Mouse (Mus musculus) stomach, embryonic 14.5 days (tissue): ENCODE data around the gene Engase. TPM values are rescaled to one million over a fixed set of nuclear protein-coding genes. Genes with fewer than 3 reads are reported as not detected.

Source experiments
- ATAC-seq: fragments of 200-750 bp; cut with Nextera tagmentation; 2 replicates; pipeline ENCODE4 v1.8.0; 2017; ENCODE audit warnings: low read depth, moderate TSS enrichment; ENCODE audit not compliant: insufficient number of reproducible peaks, insufficient read depth, low FRiP score
- H3K27ac ChIP-seq: fragments of 300-500 bp; sonication (generic); 2 replicates; pipeline ENCODE4 v1.5.1; 2014; ENCODE audit warnings: mild to moderate bottlenecking, low read length, moderate library complexity, mixed read lengths
- H3K27me3 ChIP-seq: fragments of 300-500 bp; sonication (generic); 2 replicates; pipeline ENCODE4 v1.6.1; 2014; ENCODE audit warnings: low read length, control low read depth, mixed read lengths; ENCODE audit not compliant: control insufficient read depth, insufficient read depth
- H3K36me3 ChIP-seq: fragments of 300-500 bp; sonication (generic); 2 replicates; pipeline ENCODE4 v1.6.1; 2014; ENCODE audit warnings: mild to moderate bottlenecking, control low read depth, low read length, moderate library complexity, mixed read lengths; ENCODE audit not compliant: control insufficient read depth, insufficient read depth
- H3K4me1 ChIP-seq: fragments of 300-500 bp; sonication (generic); 2 replicates; pipeline ENCODE4 v1.6.1; 2014; ENCODE audit warnings: low read length, control low read depth, mixed read lengths; ENCODE audit not compliant: control insufficient read depth, insufficient read depth
- H3K4me2 ChIP-seq: fragments of 300-500 bp; sonication (generic); replicated peaks from 2 replicates; pipeline ENCODE4 v1.6.1; 2014; ENCODE audit warnings: low read depth, low read length, control low read depth
- H3K4me3 ChIP-seq: fragments of 300-500 bp; sonication (generic); 2 replicates; pipeline ENCODE4 v1.5.1; 2014; ENCODE audit warnings: low read depth, low read length, control low read depth
- H3K9ac ChIP-seq: fragments of 300-500 bp; sonication (generic); replicated peaks from 2 replicates; pipeline ENCODE4 v1.6.1; 2014; ENCODE audit warnings: low read depth, mild to moderate bottlenecking, control low read depth, low read length, moderate library complexity, mixed read lengths
- H3K9me3 ChIP-seq: fragments of 300-500 bp; sonication (generic); 2 replicates; pipeline ENCODE4 v1.6.1; 2016; ENCODE audit warnings: low read depth, low read length, control low read depth; ENCODE audit not compliant: control insufficient read depth
- WGBS: fragments of 180-500 bp; shearing (Covaris S2); extraction: QIAGEN DNeasy Blood & Tissue Kit; methylation state at CpG from one replicate; pipeline ENCODE4 v1.1.7; 2014; 5-methylcytosine and 5-hydroxymethylcytosine counted together
- polyA plus RNA-seq: library from polyadenylated mRNA; unstranded; fragments of >200 nt; fragmentation: Nextera tagmentation; extraction: Ambion mirVana; gene quantifications from 2 replicates; pipeline ENCODE4 v1.2.1, GENCODE M21; 2014

Gene Engase
- 5.2 and 7.0 TPM in 2 replicates for polyA plus RNA-seq

DNA sequence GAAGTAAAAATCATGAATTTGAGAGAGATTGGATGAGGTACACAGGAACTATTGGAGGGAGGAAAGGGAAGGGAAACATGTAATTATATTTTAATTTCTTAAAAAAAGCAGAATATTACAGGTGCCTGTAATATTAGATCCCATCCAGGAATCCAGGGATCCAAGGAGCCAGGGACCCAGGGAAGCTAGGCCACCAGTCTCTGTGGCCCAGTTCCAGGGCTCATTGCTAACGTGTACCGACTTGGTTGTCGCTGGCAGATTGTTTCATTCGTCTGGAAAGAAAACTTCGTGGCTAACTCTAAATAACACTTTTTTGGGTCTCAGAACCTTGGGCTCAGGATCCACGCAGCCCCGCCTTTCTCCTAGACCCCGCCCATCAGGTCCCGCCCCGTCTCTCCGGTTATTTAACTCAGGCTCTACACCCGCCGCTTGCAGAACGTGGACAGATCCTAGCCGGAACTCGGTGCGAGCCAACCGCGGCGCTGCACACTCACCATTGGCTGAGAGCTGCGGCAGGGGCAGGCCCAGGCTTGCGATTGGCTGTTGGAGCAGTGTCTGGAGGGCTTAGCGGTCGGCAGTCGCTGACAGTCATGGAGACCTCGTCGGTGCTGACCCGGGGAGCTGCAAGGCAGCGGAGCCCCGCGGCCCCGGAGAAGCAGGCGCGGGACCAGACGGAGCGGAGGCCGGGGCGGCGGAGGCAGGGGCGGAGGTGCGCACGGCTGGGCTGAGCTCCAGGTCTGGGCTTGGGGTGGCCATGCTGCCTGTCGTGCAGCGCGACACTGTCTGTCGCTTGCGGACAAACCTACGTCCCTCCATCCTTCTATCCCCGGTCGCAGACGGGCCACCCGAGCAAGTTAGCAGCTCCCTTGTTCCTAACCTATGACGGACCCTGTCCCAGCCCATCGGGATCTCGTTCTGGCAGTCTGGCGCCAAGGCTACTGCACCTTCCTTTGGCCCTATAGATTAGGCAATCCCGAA lies at the start of gene Engase:
Gene Engase (plus strand): TSS at position 434 of the 978 bp plus-strand sequence.
- Histone ChIP-seq H3K36me3 (no peaks in the 10 kb centered on the region; the same call in 1 of the 2 replicates), H3K4me1 (0 out of 2 replicates have a peak, but pooled peaks cover 3% of the 10 kb centered on the region), H3K9ac (peak within 1 kb of the TSS; percentile 57; the same call in 1 of the 2 replicates), H3K4me2 (peak within 1 kb of the TSS; percentile 95), H3K27ac (no peak within 1 kb of the TSS), H3K4me3 (peak within 1 kb of the TSS; percentile 76), H3K9me3 (no peaks in the 10 kb centered on the region), H3K27me3 (no peaks in the 10 kb centered on the region)
- ATAC-seq, result peak; percentile 100
- under 1% methylated on average over 57 of the region's 57 CpGs for WGBS

DNA sequence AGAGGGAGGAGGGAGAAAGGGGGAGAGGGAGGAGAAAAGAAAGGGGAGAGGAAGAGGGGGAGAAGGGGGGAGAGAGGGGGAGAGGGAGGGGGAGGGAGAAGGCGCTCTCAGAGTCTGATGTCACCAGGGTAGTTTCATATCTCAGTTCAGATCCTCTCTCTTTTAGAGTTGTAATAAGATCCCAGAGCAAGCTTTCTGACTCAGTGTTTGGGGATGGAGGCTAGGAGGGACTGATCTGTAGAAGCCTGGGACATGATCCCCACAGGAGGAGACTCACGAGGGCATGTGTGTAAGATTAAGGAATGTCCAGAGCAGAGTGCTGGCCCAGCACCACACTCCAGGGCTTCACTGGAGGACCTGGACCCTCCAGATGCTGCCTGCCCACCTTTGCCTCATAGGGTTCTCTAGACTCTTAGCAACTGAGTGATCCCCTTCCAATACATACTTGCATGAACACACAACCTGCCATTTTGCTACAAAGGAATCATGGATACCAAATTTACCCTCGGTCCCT lies 49.3 kb upstream of the Engase start:
- Histone ChIP-seq H3K9ac (no peak overlapping the region), H3K4me3 (peak overlapping the region; percentile 38), H3K27ac (peak overlapping the region; percentile 85), H3K27me3 (no peaks in the 10 kb centered on the region), H3K4me1 (peaks cover 45% of the 10 kb centered on the region), H3K4me2 (peak overlapping the region; percentile 53), H3K36me3 (no peaks in the 10 kb centered on the region), H3K9me3 (no peaks in the 10 kb centered on the region)
- ATAC-seq, result no peak
- WGBS, result 27% methylated on average over 3 of the region's 3 CpGs

DNA sequence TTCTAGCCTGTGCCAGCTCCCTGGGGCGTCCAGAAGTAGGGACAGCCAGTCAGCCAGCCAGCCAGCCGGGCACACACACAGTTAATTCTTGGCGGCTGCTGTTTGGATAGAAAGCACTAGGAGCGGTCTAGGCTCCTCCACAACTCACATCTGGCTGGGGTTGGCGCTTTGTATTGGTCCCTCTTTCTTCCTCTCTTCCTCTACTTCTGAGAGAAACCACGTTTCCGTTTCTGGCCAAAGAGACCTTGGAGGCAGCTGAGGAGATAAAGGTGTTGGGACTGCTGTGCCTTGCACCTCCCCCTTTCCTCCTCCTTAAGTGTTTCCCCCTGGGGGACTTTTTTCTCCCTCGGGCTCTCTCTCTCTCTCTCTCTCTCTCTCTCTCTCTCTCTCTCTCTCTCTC lies 48.6 kb upstream of the Engase start, which contains the start of gene C1qtnf1:
Gene C1qtnf1 (plus strand): TSS at position 218 of the 400 bp plus-strand sequence.
- H3K4me3 ChIP-seq, result peak within 1 kb of the TSS; percentile 38
- 0 out of 2 replicates have a peak, but pooled peaks have one; percentile 29 for ATAC-seq

DNA sequence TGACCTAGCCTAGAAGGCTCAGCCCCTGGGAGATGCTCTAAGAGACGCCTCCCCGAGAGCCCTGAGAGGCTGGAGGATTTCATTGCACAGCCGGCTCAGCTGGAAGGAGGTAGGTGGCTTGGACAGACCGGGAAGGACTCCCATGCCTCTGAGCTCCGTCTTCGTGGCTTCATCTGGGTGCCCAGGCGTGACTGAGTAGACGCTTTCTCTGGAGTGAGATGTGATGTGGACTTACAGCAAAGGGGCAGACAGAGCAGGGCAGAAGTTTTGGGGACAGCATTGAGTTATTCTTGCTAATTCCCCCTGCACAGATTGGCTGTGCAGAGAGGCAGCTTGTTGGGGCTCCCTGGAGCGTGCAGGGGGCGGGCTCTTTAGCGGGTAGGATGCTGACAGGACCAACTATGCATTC lies 48.2 kb upstream of the Engase start:
- whole genome bisulfite sequencing, result 4% methylated on average over 11 of the region's 11 CpGs
- Histone ChIP-seq H3K4me1 (peaks cover 51% of the 10 kb centered on the region), H3K27ac (peak overlapping the region; percentile 85)

More for the DNA sequence above, 48.6 kb upstream of the Engase start, which contains the start of gene C1qtnf1:
- H3K27me3 ChIP-seq, result no peaks in the 10 kb centered on the region
- H3K4me1 ChIP-seq, result peaks cover 48% of the 10 kb centered on the region
- peak within 1 kb of the TSS; percentile 15; the same call in 1 of the 2 replicates for H3K9ac ChIP-seq
- H3K36me3 ChIP-seq, result no peaks in the 10 kb centered on the region
- H3K4me2 ChIP-seq, result peak within 1 kb of the TSS; percentile 53
- peak within 1 kb of the TSS; percentile 85 for H3K27ac ChIP-seq
- 2% methylated on average over 8 of the region's 8 CpGs for WGBS
- H3K9me3 ChIP-seq, result no peaks in the 10 kb centered on the region

DNA sequence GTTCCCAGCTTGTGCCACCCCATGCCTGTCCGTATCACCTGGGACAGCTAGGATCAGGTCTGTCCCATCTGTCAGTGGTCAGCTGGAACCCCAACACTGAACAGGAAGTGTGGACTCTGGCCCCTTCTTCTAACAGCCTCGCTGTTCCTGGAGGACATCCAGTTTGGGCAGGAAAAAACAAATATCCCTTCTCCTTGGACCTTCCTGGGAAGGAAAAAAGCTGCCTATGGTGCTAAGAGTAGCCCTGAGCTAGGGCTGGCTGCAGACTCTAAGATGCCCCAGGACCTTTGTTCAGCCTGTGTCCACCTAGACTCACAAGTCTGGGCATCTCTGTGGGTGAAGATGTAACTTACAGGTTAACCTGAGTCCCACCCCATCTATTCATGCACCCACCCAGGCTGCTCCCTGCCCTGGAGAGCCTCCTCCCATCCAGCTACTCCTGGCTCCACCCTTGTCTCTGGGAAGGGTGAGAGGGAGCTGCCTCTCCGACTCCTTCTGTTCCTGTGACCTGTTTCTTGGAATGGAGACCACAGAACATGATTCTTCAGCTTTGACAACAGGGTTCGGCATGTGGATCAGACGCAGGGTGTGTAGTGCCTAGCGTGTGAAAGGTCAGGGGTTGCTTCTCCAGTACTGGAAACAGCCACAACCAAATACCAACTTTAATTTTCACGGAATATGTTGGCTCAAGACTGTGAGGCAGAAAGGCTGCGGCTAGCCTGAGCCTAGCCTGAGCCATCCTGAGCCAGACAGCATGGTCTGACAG lies 47.5 kb upstream of the Engase start:
- H3K27me3 ChIP-seq, result no peaks in the 10 kb centered on the region
- no peaks in the 10 kb centered on the region for H3K9me3 ChIP-seq
- H3K4me3 ChIP-seq, result peak overlapping the region; percentile 38
- WGBS, result 38% methylated on average over 8 of the region's 8 CpGs
- no peak for ATAC-seq
- H3K4me2 ChIP-seq, result peak overlapping the region; percentile 53
- H3K27ac ChIP-seq, result peak overlapping the region; percentile 85; the same call in 1 of the 2 replicates
- peaks cover 52% of the 10 kb centered on the region for H3K4me1 ChIP-seq
- no peaks in the 10 kb centered on the region for H3K36me3 ChIP-seq
- peak overlapping the region; percentile 15; the same call in 1 of the 2 replicates for H3K9ac ChIP-seq

More for the DNA sequence above, 48.2 kb upstream of the Engase start:
- ATAC-seq, result no peak
- peak overlapping the region; percentile 38 for H3K4me3 ChIP-seq
- H3K36me3 ChIP-seq, result no peaks in the 10 kb centered on the region
- no peaks in the 10 kb centered on the region for H3K9me3 ChIP-seq
- H3K4me2 ChIP-seq, result peak overlapping the region; percentile 53
- peak overlapping the region; percentile 15; the same call in 1 of the 2 replicates for H3K9ac ChIP-seq
- H3K27me3 ChIP-seq, result no peaks in the 10 kb centered on the region

DNA sequence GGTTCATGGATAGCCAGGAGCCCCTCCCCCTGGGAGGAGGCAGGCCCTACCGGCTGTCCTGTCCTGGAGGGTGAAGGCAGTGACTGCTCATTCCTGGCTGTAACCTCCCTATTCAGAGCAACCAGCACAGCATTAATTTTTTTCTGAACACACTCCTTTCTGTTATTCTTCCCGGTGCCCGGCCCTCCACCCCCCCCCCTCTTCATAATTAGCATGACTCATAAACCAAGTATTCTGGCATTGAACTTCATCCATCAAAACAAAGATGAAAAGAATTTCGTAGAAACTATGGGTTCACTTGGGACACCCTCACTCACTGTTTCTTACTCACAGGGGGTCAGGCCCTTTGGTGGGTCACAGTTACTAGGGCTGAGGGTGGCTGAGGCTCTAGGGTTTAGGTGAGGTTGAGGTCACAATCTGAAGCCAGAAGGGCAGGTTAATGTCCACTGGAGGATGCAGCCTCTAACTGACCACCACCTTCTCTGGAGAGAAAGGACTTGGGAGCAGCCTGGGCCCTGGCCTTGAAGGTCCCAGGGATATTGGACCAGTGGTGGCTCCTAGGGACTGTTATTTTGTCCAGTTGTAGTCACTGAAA lies 46.2 kb upstream of the Engase start:
- ATAC-seq, result no peak
- H3K9me3 ChIP-seq, result no peaks in the 10 kb centered on the region
- H3K36me3 ChIP-seq, result no peaks in the 10 kb centered on the region
- no peak overlapping the region for H3K27ac ChIP-seq
- H3K4me2 ChIP-seq, result peak overlapping the region; percentile 11
- H3K4me3 ChIP-seq, result no peak overlapping the region
- no peaks in the 10 kb centered on the region for H3K27me3 ChIP-seq
- peaks cover 50% of the 10 kb centered on the region for H3K4me1 ChIP-seq
- no peak overlapping the region for H3K9ac ChIP-seq
- WGBS, result 15% methylated on average over 4 of the region's 4 CpGs

DNA sequence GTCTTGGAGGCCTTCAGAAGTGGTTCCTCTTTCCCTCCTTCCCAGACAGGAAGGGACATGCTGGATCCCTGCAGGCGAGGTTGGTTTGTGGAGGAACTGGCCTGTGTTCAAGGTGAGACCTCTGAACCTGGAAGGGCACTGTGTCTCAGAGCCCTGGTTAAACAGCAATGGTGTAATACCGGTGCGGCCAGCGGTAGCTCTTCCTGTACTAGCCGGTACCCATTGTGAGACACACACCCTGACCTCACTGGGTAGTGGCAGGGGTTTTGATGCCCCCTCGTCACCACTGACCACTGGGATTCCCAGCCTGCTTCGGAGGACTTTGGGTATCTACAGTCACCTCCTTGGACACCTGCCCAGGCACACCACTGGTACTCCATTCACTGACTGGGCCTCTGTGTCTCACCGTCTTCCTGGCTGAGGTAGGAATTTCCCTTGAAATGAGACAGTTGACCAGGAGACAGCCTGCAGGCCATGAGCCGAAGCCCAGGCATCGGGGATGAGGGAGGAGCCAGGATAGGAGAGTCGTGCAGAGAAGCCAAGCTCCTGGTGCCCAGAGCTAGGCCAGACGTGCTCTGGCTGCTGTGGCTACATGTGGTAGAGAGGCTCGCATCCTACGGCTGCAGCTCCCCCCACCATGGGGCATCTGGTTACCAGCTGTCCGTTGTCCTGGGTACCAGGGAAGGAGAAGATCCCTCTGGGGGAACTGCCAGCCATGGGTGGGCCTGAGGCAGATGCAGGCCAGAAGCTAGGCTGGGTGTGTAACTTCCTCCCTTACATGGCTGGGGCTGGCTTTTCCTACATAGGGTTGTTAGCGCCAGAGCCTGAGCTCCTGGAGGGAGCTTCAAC lies 45.3 kb upstream of the Engase start:
- no peak overlapping the region for H3K9ac ChIP-seq
- H3K27ac ChIP-seq, result no peak overlapping the region; the same call in 1 of the 2 replicates
- ATAC-seq, result no peak
- no peaks in the 10 kb centered on the region for H3K27me3 ChIP-seq
- H3K9me3 ChIP-seq, result no peaks in the 10 kb centered on the region
- peaks cover 50% of the 10 kb centered on the region for H3K4me1 ChIP-seq
- H3K36me3 ChIP-seq, result no peaks in the 10 kb centered on the region
- no peak overlapping the region for H3K4me3 ChIP-seq
- H3K4me2 ChIP-seq, result no peak overlapping the region
- 68% methylated on average over 16 of the region's 16 CpGs for WGBS
